Mouse (Mus musculus) yolk sac, embryonic 10.5 days (tissue): ENCODE results near the gene Flnb.
A peak's percentile ranks its signal among the peaks of the same experiment; 100 is the strongest.

Source experiments
- DNase-seq: peaks from one replicate; pipeline ENCODE4 v3.0.0-alpha.2; 2017; ENCODE audit warnings: low spot score

The Flnb gene

DNA sequence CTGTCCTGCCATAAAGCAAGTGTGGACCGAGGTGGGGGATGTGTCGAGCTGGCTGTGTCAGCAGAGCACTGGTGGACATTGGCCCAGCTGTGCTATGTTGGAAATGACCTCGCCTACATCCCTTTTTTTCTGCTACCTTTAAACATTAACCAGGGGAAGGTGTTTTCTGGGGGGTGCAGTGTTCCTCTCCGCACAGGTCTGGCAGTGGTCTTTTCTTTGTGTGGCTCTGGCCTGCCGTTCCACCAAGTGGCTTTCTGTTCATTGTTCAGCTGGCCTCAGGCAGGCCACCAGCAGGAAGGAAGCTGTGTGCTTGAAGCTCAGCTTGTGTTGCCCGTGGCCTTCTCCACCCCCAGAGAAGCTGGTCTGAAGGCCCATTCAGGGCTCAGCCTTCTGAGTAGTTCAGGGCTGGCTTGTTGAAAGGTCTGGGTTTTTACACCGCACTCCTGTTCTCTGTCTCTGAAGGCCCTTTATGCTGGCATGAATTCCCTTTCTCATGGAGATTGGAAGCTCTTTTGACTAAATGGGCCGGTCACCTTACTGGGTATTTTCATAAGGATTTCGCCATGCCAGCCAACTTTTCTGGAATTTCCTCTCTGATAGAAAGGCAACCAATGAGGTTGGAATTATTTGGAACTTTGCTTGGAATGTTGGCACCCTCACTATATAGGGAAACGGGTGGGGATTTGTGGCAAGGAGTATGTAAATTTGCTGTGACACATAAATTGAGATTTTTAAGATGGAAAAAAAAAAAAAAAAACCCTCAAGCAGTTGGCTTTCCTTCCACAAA, 8.6 kb downstream of the Flnb start:
- peak; percentile 85 for DNase-seq

DNA sequence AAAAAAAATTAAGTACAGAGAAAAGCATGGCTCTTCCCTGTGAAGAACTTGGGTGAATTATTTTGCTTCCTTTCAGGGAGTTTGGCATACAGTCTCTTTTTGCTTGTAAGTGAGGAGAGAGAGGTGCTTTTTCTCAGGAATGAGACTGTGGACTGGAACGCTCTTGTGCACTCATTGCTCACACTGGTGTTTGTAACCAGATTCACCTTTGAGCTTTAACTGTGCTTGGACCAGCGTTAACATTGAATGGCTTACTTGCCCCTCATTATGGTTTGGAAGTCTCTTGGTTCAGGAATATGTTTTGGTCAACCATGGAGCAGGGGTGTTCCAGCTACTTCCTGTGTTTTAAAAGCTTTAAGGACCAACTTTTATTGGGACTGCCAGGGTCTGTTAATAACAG, 11.4 kb downstream of the Flnb start:
- peak; percentile 27 for DNase-seq

GRCm38 (mm10) chr14:7831770-7832439, 14.1 kb downstream of the Flnb start:
- DNase-seq, result no peak

- no peak for DNase-seq
Observed at GRCm38 (mm10) chr14:7832440-7832783, 14.7 kb downstream of the Flnb start.

GRCm38 (mm10) chr14:7833458-7833857, 15.7 kb downstream of the Flnb start:
- DNase-seq, result no peak

DNA sequence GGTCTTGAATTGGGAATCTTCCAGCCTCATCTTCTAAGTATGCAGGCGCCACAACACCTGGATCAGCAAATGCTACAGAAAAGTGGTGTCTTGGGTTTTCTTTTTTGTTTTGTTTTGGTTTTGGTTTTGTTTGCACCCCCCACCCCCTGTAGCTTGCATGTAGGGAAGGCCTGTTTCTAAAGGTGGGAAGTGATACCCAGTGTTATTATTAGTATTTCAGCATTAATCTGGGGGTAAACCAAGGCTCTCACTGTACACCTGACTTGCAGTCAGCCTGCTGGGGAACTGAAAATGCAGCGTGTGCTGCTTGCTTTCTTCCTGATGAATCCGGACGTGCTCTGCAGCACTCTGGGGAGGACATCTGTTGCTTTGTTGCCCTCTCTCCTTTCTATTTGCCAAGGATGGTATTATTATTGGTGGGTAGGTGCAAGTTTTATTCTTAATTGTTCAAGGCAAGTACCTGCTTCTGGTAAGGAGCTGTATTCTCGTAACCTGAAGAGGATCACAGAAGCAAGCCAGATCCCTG, 20.9 kb downstream of the Flnb start:
- DNase-seq, result no peak

DNA sequence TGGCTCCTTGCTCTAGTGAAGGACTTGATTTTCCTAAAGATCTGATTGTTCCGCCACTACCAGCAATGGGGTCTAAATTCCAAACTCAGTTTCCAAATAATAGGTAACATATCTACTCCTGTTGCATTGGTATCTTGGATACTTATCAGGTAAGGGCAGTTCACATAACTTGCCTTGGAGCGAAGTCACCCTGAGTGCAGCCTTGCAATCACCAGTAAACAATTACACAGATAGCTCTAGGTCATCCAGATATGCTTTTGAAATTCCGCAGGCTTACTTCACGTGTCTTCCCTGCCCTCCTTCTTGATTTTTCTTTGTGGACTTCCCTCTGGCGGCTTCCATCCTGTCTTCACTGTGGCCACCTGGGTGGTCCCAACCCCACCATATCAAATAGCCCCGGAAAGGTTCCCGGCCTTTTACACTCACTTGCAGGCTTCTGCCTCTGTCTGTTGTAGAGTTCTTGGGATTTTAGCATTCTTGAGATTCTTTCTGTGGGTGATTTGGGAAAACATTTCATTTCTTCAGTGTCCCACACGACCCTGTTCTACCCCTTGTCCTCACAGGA, 22.3 kb downstream of the Flnb start:
- DNase-seq, result peak; percentile 77

DNA sequence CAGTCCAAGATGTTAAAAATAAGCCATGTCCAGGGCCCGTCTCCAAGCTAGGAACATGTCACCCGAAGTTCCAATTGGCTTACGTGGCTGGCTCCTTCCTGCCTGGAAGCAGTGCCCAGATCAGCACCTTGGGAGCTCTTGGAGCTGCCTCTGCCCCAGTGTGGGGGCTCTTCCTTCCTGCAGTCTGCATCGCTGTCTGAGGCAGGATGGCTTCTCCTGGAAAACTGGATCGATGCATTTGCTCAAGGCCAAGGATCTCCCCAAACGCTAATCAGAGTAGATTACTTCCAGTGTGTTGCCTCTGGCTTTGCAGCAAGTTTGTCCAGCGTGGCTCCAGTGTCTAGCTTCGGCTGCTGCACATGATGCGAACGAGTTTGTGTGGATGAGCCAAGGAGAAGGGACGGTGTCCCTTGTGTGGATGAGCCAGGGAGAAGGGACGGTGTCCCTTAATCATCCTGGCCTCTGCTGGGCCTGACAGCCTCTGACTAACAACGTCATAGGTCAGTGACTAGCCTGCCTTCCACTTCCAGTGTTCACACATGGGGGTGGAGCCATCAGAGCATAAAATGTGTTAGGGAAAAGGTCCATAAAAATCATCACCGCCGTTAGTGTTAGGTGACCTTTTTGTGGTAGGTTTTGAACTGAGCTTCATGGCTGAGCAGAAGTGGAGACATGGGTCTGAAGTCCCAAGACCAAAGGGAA, 25.0 kb downstream of the Flnb start:
- DNase-seq, result no peak

DNA sequence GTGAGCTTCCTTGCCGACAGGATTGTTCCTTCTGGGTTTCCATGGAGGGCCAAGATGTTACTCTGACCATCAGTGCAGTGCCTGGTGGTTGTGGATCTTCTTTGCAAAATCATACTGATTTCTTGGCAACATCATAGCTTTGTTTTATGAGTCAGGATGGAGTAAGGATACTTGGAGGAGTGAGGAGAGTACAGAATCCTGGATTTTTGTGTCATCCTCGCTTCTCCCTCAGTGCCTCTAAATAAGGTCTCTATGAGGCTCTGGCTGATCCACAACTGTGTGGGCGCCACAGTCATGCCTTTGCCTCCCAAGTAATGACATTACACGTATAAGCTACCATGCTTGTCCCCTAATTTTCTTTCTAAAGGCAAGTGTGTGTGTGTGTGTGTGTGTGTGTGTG, 28.9 kb downstream of the Flnb start:
- DNase-seq, result no peak

- DNase-seq, result peak; percentile 59
Observed at GRCm38 (mm10) chr14:7847746-7848232, 30.0 kb downstream of the Flnb start.

DNA sequence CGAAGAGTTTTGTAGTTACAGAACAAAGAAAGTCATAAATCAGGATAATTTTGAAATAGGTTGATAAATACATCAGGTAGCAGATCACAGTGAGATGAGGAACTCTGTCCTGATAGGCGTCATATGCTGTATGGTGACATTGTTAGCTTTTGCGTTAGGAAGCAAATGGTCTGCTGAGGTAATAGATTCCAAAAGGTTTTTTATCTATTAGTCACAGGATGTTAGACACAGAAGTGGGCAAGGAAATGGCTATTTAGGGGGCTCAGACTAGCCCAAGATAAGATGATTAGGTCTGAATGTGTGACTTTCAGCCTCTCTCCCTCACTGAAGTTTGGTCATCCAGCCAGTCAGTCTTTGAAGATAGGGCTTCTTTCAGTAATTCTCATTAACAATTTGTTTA, 33.2 kb downstream of the Flnb start:
- DNase-seq, result no peak

DNA sequence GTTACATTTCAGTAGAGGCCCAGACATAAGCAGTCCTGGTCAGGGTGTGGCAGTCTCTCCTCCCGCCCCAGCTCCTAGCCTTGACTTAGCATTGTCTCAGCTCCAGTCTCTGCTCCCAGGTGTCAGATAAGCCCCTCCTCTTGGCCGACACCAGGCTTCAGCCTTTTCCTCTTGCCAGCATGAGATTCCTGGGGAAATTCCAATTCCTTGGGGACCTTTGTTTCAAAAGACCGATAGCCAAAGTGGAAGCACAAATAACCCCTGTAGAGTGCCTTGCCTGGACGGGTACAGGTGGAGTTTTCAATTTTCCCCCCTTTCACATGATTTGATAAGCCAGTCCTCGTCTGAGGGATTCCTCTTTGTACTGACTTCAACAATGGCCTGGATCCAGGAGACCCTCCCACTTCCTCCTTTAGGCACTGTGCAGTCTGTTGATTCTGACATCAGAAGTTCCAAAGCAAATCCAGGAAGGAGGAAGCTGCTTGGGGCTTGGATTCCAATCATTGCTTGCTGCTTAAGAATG, 33.8 kb downstream of the Flnb start:
- DNase-seq, result peak; percentile 61

DNA sequence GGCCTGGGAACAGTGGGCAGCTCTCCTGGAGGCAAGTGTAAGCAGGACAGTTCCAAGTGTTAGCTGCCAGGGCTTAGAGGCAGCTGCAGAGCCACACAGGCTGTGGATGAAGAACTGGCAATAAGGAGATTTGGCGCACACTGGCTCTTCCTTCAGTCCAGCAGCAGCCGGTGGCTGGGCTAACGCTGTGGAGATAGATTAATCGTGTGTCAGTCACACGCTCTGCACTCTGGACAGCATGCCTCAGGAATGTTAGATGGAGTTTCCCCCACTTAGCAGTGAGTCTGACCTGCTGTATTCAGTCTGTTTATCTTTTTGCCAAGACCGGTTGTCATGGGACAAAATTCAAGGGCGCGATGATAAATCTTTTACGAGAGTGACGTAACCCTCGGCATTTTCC, 35.9 kb downstream of the Flnb start:
- DNase-seq, result peak; percentile 72

- DNase-seq, result no peak
Observed at GRCm38 (mm10) chr14:7854366-7854765, 36.6 kb downstream of the Flnb start.

DNA sequence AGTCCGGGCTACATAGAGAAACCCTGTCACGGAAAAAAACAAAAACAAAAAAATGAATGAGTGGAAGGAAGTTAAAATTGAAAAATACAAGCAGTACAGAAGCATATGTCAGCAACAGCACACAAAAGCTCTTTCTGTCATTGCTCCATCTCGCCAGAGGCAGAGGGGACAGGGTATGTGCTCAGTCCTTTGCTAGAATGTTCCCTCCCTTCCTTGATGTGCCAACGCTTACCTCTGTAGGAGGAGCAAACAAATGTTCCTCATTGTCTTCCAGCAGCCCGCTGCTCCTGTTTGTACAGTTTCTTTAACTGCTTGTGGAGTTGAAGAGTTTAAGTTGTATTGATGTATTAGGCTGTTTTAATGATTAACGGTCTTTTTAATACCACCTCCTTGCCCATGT, 37.3 kb downstream of the Flnb start:
- no peak for DNase-seq

DNA sequence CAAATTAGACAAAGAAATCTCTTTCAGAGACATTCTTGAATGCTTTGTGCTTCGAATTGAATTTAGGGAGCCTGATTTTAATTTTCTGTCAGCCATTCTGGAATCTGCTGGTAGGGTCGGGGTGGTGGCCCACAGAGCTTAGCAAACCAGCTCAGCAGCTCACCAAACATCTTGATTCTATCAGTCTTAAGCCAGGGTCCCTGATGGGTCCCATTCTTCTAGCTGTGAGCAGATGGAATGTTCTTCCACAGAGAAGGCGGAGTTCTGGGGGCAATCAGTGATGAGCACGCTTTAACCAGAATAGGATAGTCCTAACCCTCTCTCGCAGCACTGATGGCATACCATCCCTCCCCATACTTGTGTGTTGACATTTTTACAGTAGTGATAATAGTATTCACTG, 37.7 kb downstream of the Flnb start:
- no peak for DNase-seq

DNA sequence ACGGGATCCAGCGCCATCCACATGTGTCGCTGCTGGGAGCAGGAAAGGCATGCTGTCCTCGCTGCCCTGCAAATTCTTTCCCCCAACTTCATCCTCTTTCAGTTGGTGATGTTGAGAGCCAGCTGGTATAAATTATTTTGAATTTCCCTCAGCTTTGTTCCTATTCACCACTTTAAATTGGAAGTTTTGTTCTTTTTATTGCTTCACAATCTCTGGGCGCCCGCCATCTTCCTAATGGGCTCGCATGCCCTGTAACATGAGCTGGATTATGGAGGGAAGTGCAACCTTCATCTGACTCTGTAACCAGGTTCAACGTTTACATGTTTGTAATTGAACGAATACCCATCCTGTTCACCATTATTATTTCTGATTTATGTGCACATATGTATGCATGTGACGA, 38.6 kb downstream of the Flnb start:
- DNase-seq, result no peak

- no peak for DNase-seq
Observed at GRCm38 (mm10) chr14:7857835-7858234, 40.1 kb downstream of the Flnb start.

DNA sequence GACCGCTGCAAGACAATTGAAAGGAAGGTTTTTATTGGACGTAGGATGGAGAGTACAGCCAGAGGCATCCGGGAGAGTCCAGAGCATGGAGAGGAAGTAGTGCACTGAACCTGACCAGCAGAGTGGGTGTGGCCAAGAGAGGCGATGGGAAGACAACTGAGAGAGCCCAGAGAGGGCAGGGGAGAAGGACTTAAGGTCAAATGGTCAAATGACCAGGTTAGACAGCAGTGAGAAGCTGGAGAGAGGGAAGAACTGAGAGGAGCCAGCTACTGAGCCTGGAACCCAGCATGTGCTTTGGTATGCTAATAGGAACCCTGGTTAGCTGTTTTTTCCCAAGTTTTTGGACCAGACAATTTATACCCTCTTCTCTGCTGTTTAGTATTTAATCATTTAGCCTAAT, 40.7 kb downstream of the Flnb start:
- peak; percentile 72 for DNase-seq

GRCm38 (mm10) chr14:7860525-7861154, 42.9 kb downstream of the Flnb start:
- no peak for DNase-seq

GRCm38 (mm10) chr14:7861275-7861674, 43.5 kb downstream of the Flnb start:
- DNase-seq, result no peak

DNA sequence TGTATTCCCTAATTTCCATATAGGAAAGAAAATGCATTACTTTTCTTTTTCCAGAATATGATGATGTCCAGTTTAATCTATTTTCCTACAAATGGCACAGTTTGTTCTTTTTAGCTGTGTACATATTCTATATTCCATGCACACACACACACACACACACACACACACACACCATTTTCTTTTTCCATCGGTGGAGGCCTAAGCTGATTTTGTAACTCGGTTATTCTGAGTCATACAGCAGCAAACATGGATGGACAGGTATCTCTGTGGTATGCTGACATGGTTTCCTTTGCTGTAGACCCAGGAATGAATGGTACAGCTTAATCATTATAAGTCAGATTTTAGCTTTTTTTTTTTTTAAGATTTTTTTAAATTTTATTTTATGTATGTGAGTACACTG, 44.5 kb downstream of the Flnb start:
- no peak for DNase-seq
